Mouse (Mus musculus) splenic B cell, adult 2 months (primary cell): ENCODE measurements around the gene Dnajb12.

Source experiments
- DNase-seq: peaks from one replicate; pipeline ENCODE4 v3.0.0-alpha.2; 2011; ENCODE audit warnings: low read depth, low spot score
- H3K27me3 ChIP-seq: 2 replicates; pipeline ENCODE4 v1.6.1; 2012; ENCODE audit warnings: mild to moderate bottlenecking, low read length, moderate library complexity, mixed read lengths; ENCODE audit not compliant: control insufficient read depth, poor library complexity, insufficient read depth, severe bottlenecking
- H3K36me3 ChIP-seq: 2 replicates; pipeline ENCODE4 v1.6.1; 2012; ENCODE audit warnings: mild to moderate bottlenecking, low read length, moderate library complexity, mixed read lengths; ENCODE audit not compliant: control insufficient read depth, poor library complexity, insufficient read depth, severe bottlenecking

The Dnajb12 gene

DNA sequence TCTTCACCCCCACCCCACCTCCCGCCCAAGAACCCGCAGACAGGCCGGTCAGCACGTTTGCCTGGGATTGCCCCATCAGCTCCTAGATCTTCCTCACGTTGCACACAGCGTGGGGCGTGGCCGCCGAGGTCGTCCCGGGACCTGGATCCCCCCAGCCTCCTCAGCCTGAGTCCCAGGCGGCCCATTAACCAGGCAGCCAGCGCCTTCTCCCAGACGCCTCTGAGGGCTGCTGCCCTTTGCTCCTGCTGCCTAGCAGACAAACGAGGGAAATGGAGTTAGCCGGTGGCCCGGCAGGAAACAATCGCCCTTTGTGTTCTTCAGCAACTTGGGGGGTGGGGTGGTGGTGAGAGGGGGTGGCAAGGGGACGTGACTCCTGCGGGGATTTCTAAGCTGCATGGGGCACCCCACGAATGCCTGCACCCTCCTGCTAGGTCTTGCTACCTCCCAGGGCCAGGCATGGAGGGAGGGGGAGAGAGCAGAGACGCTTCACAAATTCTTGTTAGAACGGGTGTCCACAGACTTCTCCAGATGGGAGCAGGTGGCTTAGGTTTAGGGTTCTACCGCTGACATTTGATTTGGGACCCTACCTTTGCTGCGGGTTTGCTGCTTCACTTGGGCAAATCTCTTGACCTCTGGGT is 32.3 kb downstream of the Dnajb12 start:
- no peak for DNase-seq
- H3K27me3 ChIP-seq, result no peaks in the 10 kb centered on the region
- no peaks in the 10 kb centered on the region for H3K36me3 ChIP-seq

DNA sequence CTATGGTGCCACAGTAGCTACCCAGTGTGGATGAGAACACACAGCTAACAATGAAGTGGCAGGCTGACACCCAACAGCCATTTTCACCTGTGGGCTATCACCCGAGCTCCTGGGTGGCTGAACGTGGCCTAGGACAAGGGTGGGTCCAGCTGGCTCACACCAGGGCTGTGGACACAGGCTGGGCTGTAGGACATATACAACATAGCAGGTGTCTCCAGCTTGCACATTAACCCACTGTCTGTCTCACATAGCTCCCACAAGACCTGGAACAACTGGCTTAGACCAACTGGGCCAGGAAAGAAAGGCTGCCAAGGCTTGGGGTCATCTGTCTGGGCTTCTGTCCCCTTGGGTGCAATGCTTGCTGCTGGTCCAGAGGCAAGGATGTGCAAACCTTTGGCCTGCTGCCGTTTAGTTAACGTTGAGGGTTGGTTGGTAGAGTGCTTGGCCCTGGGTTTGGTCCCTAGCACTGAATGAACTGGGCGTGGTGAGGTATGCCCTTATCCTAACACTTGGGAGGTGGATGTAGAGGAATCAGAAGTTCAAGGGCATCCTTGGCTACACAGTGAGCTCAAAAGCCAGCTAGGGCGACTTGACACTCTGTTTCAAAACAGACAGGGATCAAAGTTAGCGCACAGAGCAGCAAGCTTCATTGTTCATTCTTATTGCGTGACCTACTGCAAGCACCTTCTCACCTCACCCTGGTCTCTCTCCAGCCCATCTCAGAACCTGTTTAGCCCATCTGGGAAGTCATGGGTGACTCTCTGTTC is 36.0 kb downstream of the Dnajb12 start:
- no peaks in the 10 kb centered on the region for H3K27me3 ChIP-seq
- DNase-seq, result no peak
- no peaks in the 10 kb centered on the region for H3K36me3 ChIP-seq

DNA sequence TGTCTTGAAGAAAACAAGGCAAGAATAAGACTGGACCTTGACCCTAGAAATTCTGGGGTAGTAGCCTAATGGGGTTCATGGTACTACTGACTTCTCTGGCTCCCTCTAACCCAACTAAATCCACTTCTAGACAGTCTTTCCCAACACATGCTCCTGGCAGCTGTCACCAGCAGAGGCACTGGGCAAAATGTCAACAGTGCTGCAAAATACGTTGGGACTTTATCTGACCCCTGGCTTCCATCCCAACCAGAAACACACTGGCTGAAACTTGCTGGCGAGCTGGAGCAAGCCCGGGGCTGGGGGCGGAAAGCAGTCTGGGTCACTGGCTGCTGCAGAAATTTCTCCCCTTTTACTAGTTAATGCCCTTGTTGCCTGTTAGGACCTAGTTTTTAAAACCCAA is 36.8 kb downstream of the Dnajb12 start:
- H3K27me3 ChIP-seq, result no peaks in the 10 kb centered on the region
- no peak for DNase-seq
- no peaks in the 10 kb centered on the region for H3K36me3 ChIP-seq

DNA sequence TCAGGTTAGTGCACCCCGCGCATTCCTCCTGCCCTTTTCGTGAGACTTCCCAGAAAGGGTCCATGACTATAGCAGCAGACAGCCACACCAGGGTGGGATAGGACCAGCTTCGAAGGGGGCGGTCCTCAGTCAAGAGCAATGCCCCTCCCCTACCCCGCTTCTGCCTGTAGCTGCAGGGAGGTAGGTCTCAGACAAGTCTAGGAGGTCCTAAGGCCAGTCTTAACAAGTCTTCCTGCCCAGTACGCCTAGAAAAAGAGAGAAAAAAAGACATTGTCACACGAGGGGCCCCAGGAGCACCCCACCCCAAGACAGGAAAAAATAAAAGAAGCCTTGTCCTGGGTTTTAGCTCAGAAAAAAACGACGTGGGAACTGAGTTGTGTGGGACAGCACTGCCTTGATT is 37.3 kb downstream of the Dnajb12 start:
- Histone ChIP-seq H3K27me3 (no peaks in the 10 kb centered on the region), H3K36me3 (no peaks in the 10 kb centered on the region)
- no peak for DNase-seq

DNA sequence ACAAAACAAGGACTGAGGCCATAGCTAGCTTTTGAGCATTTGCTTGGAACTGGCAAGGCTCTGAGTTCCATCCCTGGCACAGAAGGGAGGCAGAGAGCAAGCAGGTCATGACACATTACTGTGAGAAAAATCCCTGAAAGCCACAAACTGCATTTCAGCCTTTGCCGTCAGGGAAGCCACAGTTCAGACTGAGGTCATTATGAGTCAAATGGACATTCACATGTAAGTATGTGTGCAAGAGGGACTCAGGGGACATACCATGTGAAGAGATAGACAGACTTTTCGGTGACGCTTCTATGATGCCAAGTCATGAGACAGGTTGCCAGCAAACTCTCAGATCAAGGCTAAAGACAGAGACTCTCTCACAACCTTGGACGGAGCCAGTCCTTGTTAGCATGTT is 38.8 kb downstream of the Dnajb12 start:
- no peak for DNase-seq
- Histone ChIP-seq H3K36me3 (no peaks in the 10 kb centered on the region), H3K27me3 (no peaks in the 10 kb centered on the region)

DNA sequence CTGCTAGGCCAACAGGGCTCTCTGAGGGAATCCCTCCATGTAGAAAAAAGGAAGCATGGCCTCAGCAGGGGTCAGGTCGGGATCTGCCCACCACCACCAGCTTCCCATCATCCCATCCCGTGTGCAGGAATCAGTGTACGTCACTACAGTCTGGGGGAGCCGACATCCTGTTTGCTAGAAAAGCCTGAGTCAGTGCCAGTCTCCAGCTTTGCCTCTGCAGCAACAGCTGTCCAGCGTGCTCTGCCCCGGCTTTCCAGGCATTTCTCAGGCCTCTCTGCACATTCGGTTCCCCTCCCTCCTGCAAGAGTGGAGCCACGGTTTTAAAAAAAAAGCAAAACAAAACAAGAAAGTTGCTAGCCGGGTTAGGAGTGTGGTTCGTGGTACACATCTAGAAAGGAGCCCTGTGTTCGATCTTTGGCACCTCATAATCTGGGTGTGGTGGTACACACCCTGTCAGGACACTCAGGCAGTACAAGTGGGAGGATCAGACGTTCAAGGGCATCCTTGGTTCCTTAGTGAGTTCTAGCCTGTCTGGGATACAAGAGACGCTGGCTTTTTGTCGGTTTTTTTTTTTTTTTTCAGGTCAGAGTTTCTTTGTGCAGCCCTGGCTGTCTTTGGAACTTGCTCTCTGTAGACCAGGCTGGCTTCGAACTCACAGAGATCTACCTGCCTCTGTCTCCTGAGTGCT is 40.3 kb downstream of the Dnajb12 start:
- no peaks in the 10 kb centered on the region for H3K27me3 ChIP-seq
- no peak for DNase-seq
- no peaks in the 10 kb centered on the region for H3K36me3 ChIP-seq

DNA sequence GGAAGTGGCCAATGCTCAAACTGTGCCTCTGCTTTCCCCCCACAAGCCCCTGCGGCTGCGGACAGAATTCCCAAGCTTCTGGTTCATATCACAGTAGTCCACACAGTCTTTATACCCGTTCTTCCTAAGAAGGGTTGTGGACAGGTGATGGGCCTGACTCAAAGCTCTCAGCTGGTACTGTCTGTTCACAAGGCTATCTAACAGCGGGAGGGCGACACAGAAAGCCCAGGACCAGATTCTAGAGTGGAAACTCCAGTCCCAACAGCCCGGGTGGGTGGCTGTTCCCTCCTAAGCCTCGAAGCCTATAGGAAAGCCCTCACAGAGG is 41.1 kb downstream of the Dnajb12 start:
- DNase-seq, result no peak
- no peaks in the 10 kb centered on the region for H3K36me3 ChIP-seq
- H3K27me3 ChIP-seq, result no peaks in the 10 kb centered on the region

DNA sequence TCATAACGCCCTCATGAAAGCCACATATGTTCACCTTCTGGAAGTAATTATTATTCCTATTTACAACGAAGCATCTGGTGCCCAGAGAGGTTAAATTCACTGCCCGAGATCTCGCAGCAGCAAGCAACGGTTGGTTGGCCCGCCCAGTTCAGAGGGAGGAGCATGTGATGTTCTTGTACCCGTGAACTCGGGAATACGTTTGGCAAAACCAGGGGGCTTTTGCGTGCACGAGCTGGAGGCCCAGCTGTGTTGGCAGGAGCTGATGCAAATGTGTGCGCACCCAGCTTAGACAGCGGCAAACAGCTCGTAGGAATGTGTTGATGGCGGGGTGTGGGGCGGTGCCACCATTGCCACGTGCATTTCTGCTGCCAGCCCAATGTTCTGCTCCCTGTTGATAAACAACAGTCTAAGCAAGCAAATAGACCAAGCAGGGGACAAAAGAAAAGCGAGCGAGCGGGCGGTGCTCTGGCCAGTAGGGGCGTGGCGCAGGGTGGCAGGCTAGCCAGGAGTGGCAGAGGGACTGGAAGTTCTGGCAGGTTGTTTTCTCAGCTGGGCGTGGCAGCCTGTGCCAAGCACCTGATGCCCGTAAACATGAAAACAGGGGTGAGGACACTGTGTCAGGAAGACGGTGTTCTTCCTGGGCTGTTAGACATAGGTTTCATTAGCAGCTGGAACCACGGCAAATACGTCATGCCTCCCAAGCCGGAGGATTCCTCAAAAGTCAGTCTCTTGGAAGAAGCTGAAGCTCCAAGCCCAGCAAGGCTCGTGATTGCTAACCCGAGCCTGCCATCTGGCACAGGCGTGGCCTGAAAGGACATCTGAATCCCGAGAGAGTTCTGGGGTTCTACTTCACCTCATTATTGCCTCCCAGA is 41.7 kb downstream of the Dnajb12 start:
- Histone ChIP-seq H3K27me3 (no peaks in the 10 kb centered on the region), H3K36me3 (no peaks in the 10 kb centered on the region)
- peak; percentile 48 for DNase-seq

DNA sequence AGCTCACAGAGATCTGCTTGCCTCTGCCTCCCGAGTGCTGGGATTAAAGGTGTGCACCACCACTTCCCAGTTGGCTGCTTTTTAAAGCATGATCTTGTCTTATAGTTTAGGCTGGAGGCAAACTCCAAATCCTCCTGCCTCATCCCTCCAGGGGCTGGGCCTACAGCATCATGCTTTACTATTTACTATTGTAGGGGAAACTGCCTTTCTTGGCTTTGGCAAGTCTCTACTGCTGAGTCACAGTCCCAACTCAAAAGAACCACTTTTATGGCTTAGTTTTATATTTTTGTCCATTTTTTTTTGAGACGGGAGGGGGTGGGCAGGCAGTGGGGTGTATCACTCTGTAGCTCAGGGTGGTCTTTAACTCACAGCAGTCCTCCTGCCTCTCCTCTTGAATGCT is 44.1 kb downstream of the Dnajb12 start:
- no peaks in the 10 kb centered on the region for H3K36me3 ChIP-seq
- no peaks in the 10 kb centered on the region for H3K27me3 ChIP-seq
- no peak for DNase-seq

DNA sequence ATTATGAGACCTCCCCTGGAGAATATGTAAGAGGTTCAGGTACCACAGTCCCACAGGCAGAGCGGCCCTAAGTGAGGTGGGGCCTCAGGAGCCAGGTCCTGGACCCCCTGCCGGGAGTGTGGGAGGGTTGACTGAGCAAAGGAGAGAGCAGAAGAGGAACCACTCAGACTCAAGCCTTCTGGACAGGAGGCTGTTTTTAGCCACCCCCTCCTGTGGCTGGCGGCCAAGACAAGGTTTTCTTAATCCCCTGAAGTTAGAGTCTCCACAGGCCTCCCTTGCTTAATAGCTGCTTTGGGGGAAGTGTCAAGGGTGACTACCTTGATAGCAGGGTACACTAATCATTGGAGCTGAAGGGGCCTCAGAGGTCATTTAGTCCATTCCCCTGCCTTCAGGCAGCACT is 44.9 kb downstream of the Dnajb12 start:
- no peak for DNase-seq
- Histone ChIP-seq H3K36me3 (no peaks in the 10 kb centered on the region), H3K27me3 (no peaks in the 10 kb centered on the region)

DNA sequence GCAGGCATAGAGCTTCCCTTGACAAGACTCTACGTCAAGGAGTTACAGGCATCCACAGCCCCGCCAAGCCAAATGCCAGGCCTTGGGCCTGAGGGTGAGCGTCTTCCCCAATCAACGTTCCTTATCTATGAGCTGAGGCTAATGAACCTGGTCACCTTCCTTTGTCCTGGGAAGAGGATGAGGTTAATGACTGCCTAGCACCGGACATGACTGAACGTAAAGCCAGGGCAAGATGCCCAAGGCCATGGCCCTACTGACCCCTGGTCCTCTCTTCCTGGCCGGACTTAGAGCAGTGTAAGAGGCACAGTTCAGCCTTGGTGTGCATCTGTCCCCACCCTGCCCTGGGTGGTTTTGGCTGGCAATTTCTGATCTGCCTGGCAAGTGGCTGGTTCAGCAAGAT is 49.8 kb downstream of the Dnajb12 start:
- H3K27me3 ChIP-seq, result no peaks in the 10 kb centered on the region
- DNase-seq, result no peak
- H3K36me3 ChIP-seq, result no peaks in the 10 kb centered on the region

DNA sequence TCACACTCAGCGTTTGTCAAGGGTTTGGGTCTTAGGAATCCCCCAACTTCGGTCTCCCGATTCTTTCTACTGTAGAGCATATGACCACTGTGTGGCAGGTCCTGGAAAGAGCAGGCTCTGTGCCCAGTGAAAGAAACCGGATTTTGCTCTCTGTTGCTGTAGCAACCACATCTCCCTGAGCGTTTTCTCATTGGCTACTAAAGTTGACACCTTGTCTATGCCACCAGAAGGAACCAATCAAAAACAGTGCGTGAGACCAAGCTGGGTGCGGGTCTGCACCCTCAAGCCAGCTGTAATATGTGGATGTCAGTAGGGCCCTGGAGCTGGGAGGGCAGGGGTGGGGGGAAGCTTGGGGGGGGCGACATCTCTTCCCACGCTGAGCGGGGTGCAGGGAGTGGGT is 51.6 kb downstream of the Dnajb12 start:
- DNase-seq, result no peak
- no peaks in the 10 kb centered on the region for H3K36me3 ChIP-seq
- no peaks in the 10 kb centered on the region for H3K27me3 ChIP-seq

DNA sequence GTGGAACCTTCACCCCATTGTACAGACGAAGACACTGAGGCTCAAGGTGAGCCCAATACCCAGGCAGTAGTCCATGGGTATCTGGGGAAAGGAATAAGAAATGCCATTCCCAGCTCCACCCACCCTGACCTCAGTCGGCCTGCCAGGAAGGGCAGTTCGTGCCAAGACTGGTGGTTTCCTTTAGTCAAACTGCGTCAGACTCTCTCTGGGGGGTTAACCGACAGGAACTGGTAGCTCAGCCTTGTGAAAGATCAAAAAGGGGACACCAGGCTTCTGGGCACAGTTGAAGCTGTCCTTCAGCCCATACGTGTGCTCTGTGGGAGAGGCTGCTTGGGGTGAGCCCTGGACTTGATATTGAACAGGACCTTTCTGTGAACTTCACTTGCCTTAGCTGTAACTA is 53.2 kb downstream of the Dnajb12 start:
- peak; percentile 71 for DNase-seq
- Histone ChIP-seq H3K27me3 (no peaks in the 10 kb centered on the region), H3K36me3 (no peaks in the 10 kb centered on the region)

DNA sequence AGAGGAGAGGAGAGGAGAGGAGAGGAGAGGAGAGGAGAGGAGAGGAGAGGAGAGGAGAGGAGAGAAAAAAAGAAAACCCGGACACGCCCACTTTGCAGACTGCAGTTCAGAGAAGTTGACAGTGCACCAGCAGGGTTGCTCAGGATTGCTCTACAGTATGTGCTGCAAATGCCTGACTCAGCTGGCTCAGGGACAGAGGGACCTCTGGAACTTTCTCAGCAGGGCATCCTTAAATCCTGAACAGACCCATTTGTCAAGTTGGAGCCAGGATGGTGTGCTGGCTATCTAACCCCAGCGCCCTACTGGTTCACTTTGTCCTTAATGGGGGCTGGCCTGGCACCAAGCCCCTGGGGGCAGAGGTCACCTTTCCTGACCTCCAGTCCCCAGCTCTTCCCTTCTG is 54.7 kb downstream of the Dnajb12 start:
- no peak for DNase-seq
- Histone ChIP-seq H3K27me3 (no peaks in the 10 kb centered on the region), H3K36me3 (no peaks in the 10 kb centered on the region)
